Mouse (Mus musculus) adrenal gland, adult 8-10 months (tissue): ENCODE measurements at regions not wholly inside any gene's neighbourhood (a gene's known extent, or its start where the extent isn't known, plus 50 kb on each side); places are given as distances from the start of the nearest gene placed in this dataset.

ENCODE experiments used
- DNase-seq: peaks from one replicate; pipeline ENCODE4 v3.0.0; 2022

DNA sequence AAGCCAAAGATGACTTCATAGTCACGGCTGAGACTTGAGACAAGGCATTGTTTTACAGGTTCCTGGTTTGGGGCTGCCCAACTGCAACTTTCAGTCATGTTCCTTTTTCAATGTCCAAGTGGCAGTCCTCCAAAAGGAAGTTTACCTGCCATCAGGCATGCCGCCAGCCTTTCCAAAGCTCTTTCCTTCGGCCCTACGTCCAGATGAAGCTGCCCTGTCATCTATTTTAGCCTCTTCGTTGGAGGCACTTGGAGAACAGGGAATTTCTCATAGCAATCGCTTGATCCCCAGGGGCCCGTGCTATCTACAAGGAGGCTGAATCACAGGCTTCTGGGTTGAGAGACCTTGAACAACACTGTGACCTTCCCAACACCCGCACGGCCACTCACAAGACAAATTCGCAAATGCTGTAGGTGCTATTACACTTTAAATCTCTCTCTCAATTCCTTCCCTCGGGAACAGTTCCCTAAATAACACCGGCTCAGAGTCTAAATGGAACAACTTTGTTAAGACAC is 468.4 kb downstream of the Efna5 start:
- peak; percentile 40 for DNase-seq

DNA sequence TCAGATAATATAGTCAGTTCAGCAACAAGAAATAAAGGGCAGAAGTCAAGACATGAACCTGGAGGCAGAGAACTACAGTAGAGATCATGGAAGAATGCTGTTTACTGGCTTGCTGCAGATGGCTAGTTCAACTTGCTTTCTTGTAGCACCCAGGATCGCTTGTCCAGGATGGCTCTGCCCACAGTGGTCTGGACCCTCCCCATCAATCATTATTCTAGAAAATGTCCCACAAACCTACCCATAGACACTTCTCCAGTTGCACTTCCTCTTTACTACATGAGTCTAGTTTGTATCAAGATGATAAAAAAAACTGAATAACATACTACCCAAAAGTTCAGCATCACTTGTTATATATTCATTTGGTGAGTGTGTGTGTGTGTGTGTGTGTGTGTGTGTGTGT is 477.4 kb downstream of the Efna5 start:
- DNase-seq = no peak

- no peak for DNase-seq
These were observed 487.6 kb downstream of the Efna5 start for GRCm38 (mm10) chr17:62393355-62394006.

DNA sequence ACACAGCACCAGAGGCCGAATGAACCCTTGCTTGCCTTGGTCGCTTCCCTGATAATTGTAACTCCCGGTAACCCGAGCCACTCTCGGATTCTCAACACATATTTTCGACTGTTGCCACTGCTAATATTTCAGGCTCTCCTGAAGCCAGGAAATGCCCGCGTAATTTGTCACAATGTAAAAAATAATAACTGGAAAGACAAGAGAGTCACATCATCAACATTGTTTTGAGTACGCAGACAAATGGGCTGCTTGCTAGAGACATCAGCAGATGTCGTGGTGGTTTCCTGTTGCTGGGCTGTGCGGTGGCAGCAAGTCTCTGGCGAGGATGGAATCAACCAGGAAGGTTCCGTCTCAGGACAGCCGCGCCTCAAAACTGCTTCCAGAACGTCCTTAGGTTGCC is 497.1 kb downstream of the Efna5 start:
- DNase-seq = no peak

- no peak for DNase-seq
These were observed 502.2 kb downstream of the Efna5 start for GRCm38 (mm10) chr17:62378868-62379417.

- no peak for DNase-seq
These were observed 512.0 kb downstream of the Efna5 start for GRCm38 (mm10) chr17:62369100-62369499.

GRCm38 (mm10) chr17:62367937-62368336 is 513.2 kb downstream of the Efna5 start:
- DNase-seq = no peak

GRCm38 (mm10) chr17:62358323-62358722 is 522.8 kb downstream of the Efna5 start:
- DNase-seq = no peak

GRCm38 (mm10) chr17:62337890-62338557 is 543.1 kb downstream of the Efna5 start:
- DNase-seq = no peak

GRCm38 (mm10) chr17:62330226-62330625 is 550.9 kb downstream of the Efna5 start:
- DNase-seq = no peak

DNA sequence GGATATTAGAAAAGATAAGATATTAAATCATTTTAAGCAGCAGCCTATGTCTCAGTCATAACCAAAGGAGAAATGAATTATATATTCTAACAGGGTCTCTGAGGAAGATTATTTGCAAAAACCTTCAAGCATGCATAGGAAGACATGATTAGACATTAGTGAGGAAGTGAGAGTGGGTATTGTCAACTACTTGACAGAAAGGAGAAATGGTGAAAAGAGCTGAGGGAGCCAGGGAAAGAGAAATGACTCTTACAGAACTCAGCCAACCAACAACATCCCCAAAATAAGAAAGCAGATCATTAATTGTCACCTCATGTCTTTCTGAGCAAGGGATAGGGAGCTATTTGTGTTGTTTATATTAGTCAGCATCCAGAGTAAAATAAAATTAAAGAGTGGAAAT is 554.3 kb downstream of the Efna5 start:
- DNase-seq = no peak

GRCm38 (mm10) chr17:62319033-62319432 is 562.1 kb downstream of the Efna5 start:
- no peak for DNase-seq

GRCm38 (mm10) chr17:62310059-62310458 is 571.1 kb downstream of the Efna5 start:
- DNase-seq = no peak

- no peak for DNase-seq
These were observed 574.0 kb downstream of the Efna5 start for GRCm38 (mm10) chr17:62307111-62307510.

DNA sequence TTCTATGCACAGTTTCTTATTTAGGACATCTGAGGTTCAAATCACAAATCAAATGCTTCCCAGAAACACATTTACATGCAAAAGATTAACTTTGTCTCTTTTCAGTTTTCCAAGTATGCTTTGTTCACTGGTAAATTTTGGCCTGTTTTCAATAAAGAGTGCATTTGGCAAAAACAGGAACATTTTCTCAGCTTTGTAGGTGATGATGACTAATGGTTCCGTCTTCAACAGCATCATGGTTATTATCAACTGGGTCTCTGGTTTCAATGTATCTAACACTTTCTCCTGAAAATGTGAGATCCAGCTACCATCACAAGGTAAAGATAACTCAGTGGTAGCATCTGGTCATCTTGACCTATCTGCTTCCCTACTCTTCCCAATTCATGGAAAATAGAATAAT is 574.6 kb downstream of the Efna5 start:
- no peak for DNase-seq

GRCm38 (mm10) chr17:62305140-62305539 is 576.0 kb downstream of the Efna5 start:
- no peak for DNase-seq

DNA sequence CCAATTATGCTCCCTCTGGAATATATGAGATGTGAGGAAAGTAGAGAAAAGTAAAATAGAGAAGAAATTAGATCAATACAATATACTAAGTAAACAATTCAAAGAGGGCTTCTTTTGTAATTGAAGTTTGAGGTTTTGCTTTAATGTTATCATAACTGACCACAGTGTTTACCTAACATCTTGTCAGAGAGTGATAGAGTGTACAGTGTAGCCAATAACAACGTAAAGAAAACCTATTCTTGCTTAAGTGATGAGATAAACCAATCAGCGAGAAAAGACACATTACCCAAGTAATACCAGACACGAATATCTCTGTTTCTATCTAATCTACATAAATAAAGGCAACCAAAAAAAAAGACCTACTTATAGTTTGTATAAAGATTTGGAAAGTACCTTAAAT is 577.0 kb downstream of the Efna5 start:
- no peak for DNase-seq

GRCm38 (mm10) chr17:62299875-62300274 is 581.2 kb downstream of the Efna5 start:
- DNase-seq = no peak

DNA sequence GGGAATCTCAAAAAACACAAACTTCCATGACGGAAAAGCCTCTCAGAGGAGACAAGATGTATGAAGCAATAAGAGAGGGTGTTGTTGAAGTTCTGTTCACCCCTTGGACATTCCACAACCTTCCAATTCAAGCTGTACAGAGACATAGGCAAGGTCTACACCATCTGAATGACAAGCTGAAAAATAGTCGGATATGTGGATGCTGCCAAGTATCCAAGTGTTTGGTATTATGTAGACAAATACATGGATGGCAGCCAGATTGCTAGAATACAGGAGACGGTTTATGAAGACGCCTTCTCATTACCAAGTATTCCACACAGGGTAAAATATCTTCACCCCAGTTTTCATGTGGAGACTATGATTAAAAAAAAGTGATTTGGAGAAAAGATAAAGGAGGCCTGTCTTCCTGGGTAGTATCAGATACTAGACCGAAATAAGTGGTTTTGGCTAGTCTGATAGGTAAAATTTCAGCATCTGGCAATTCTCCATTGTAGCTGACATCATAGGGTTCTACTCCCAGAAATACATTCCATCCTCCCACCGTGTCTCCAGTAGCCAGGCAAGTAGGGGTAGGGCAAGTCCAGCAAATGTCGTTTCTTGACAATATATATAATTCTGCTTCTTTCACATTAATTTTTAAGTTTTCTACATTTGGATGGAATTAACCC is 583.6 kb downstream of the Efna5 start:
- no peak for DNase-seq

DNA sequence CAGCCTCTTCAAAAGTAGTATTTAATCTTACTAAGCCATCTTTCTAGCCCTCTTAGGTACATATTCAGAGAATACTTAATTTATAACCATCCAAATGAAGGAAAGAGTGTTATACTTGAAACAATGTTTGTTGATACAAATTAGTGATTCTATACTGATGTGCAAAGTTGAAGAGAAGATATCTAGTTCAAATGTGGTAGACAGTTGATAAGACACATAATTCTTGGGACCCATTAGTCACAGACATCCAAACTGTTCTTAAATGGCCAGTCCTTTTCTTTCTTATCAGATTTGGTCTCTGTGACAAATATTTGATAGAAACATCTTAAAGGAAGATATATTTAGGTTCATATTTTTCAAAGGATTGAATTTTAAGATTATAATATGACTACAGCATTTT is 585.7 kb downstream of the Efna5 start:
- no peak for DNase-seq

GRCm38 (mm10) chr17:62292703-62293102 is 588.4 kb downstream of the Efna5 start:
- DNase-seq = no peak

DNA sequence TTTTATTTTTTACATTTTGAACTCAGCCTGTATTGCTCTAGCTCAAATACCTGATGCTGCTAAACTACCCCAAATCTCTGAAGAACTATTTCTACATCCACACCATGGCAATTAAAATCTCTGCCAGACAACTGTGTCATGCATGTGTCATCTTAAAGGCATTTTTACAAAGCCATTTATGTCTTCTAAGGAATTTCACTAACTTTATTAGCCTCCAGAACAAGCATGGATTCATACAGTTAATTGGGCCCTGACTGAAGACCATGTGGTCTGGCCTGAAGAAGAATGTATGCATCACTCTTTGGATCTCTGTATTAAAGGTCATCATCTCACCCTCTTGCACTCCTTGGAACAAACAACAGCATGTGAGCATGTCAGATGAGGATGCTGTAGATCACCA is 593.5 kb downstream of the Efna5 start:
- no peak for DNase-seq

- no peak for DNase-seq
These were observed 594.0 kb downstream of the Efna5 start for GRCm38 (mm10) chr17:62287127-62287526.
